Mouse (Mus musculus): ENCODE measurements around the gene Xpc.

Gene Xpc

DNA sequence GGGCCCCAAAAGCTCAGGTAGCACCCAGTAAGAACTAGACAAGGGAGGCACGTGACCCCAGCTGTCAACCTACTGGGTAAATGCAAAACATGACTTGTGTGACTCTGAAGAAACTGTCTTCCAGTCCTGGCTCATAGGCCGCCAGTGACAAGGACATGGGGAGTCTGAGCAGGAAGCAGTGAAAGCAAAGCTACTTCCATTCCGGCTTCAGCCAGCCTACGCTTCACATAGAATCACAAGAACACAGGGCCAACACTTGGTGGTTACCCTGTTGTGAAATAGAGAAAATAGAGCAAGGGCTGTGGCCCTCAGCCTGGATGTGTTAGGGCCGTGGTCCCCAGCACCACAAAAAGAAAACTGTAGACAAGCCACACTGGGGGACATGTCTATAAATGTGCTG, 7.1 kb upstream of the Xpc start:
- DNase-seq, result no peak

DNA sequence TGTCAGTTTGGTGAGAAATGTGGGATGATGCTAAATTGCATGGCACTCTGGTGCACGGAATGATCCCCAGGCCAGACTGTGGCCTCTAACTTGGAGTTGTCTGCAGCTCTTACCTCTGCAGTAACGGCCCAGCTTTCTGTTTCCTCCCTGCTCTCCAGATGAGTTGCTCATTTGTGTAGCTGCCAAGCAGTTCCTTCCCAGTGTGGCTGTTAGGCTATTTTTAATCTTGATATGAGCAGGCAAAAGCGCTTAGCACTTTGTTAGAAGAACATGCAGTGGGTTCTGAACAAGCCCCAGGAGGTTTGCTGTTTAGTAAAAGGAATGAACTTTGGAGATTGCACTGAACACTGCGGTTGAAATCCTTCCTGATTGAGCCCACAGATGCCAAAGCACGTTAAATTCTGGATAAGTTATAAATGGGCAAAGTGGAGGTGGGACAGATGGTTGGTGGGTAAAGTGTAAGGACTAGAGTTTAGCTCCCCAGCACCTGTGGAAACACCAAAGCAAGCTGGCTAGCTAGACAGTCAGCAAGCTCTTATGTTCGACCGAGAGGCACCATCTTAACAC, 2.8 kb upstream of the Xpc start:
- no peak for DNase-seq

DNA sequence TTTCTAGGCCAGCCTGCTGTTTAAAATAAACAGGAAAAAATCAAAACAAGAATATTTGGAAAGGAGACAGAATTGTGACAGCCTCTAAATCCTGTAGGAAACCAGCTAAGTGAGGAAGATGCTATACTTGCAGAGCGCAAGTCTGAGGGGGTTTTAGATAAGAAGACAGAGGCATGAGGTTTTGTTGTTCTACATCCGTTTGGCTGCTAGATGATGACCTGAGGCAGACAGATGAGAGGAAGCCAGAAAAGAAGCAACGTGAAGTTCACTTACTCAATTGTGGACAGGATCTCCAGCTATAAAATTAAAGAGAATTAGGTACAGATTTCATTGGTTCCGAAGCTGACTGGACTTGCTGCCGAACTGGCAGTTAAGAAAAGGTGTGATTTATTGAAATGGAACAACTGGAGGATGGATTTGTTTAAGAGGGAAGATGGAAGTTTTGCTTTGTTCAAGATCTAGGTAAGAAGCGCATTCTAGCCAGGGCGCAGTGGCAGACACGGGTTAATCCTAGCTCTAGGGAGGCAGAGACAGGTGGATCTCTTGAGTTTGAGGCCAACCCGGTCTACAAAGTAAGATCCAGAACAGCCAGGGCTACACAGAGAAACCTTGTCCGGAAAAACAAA, 838 bp downstream of the Xpc start:
- DNase-seq, result no peak

DNA sequence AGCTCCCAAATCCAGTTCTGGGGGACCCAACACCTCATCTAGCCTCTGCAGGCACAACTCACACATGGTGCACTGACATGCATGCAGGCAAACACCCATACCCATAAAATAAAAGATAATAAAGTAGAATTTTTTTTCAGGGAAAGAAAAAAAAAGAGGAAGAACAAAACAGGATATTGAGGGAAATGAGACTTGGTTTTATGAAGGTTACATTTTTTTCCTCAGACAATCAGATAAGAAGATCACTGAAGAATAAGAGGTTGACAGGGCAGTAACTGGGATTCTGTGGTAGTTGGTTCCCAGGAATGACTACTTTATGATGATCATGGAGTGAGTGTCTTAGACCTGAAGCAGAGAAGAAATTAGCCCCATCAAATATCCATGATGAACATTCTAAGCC, 1.6 kb downstream of the Xpc start:
- no peak for DNase-seq

DNA sequence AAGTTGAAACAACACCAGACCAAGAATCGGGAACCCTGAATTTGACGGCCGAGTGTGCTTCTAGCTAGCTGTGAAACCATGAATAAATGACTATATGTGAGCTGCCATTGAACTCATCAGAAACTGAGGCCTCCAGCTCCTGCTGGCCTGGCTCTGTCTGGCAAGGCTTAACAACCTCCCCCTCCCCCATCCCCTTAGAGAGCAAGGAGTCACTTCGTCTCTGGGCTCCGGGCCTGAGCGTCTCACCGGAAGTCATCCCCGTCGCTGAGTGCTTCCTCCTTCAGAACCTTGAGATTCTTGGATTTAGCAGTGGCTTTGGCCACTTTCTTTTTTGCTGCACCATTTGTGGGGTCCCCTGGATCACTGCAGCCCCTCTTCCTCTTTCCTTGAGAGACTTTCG, 5.5 kb downstream of the Xpc start:
- DNase-seq, result no peak

DNA sequence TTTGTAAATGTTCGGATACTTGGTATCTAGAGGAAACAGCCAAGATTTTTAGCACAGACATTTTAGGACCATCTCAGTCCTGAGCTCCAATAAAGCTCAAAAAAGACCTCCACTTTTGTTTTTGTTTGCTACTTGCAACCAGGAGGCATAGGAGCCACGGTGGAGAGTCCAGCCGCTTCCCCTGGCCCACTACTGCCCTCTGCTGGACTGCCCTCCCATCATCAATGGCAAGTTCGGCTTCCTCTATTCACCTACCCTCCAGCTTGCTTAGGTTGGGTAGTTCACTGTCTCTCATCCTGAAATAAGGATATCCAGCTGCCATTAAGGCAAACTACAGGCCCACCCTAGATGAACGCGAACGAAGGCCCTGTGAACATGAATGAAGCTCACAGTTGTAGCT, 6.4 kb downstream of the Xpc start:
- DNase-seq, result peak; percentile 76 to 77

DNA sequence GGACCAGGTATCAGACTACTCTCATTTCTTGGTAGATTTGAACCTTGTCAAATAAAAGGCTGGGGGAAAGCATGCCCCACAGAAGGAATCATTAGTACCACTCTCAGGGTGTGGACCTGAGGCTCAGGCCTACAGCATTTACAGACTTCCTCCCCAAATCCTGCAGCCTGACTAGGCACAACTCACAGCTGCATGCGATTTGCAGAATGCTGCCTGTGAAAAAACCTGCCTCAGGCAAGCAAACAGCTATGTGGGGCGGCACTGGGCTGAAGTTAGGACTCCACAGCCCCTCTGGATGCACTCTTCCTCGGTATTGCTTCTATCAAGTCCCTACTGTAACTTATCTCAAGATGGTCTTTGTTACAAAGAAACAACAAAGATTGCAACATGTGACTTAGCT, 7.6 kb downstream of the Xpc start:
- no peak for DNase-seq

DNA sequence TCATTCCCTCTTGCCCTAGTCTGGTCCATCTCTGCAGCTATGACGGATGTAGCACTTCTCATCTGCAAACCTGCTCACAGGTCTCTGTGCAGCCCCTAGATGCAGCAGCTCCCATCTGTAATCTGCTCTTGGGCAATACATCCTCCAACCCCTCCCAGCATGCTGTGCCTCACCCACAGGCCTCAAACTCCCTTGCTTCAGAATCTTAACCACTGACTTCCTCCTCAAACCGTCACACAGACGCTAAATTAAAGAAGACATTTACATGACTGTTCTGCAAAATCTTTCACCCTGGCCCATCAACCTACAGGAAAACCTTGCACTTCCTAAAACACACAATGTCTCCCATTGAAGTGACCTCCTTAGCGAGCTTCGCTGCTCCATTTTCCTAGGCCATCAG, 9.7 kb downstream of the Xpc start:
- DNase-seq, result no peak

DNA sequence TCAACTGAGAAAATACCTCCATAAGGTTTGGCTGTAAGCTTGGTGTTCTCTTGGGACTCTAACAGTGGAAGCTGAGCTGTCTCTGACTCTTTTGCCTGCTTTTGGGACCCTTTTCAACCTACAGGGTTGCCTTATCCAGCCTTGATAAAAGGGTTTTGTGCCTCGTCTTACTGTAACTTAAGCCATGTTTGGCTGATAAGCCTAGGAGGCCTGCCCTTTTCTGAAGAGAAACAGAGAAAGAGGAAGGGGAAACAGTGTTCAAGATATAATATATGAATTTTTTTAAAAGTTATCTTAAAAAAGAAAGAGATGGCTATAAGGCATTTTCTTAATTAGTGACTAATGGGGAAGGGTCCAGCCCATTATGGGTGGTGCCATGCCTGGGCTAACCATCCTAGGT, 12.4 kb downstream of the Xpc start:
- DNase-seq, result no peak

DNA sequence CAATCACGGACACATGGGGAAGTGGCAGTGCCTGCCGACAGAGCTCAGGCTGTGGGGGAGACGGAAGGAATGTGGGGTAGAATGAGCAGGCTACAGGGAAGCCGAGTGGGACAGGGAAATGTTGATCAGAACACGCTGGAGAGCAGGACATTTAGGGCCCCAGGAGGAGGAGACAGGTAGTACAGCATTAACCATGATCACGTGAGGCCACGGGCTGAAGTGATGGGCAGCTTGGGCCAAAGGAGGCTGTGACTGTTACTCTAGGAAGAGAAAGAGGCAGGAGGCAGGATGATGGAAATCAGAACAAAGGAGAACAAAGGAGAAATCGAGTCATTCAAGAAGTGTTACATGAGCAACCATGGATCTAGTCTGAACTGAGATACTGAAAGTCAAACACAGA, 21.2 kb downstream of the Xpc start:
- peak in 1 of 2 experiments; percentile 32 for DNase-seq

DNA sequence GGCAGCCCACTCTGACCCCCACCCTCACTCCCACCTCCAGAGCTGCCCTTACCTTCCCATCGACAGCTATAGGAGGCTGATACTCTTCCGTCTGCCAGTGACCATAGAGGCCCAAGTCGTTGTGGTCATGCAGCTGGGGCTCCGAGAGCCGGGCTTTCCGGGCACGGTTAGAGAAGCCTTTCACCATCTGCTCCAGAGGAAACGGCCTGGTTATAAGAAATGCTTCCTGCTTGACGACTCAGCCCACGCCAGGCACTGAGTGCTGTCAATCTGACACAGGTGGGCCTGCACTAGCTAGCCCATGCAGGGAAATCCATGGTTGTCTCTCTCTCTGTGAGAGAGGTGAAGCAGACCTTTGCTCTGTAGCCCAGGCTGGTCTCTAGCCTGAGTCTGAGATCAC, 22.6 kb downstream of the Xpc start:
- DNase-seq, result no peak

DNA sequence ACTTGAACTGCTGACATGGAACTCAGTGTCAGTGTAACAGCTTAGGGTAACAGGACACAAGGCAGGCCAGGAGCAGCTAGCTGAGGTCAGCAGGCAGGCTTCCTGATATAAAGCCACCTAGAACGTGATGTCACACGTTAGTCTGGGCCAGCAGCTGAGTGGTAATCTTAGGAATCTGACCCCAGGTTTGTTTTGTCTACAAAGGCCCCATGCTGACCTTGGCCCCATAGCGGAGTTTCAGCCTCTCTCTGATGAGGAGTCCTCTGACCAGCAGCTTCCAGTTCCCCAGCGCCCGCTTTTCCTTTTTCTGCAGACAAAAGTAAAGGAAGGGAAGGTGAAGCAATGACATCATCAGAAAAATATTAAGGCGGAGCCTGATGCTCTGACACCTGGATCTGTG, 24.7 kb downstream of the Xpc start:
- DNase-seq, result no peak

DNA sequence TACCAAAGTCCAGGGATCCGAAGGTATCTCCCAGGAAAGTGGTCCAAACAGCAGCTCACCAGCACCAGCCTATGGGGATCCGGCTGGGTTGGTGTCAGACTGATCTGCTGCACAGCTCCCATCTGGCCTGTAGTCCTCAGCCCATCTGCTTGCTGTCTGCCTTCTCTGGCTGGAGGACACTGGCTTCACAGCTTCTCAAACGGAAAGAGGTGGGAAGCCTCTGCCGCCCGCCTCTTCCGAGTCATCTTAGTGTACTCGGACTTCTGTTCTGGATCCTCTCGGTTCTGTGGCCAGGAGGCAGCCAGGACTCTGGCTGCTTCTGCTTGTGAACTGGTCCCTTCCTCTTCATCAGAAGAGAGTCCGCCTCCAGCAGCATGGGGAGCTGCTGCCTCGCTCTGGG, 25.8 kb downstream of the Xpc start:
- DNase-seq, result no peak

DNA sequence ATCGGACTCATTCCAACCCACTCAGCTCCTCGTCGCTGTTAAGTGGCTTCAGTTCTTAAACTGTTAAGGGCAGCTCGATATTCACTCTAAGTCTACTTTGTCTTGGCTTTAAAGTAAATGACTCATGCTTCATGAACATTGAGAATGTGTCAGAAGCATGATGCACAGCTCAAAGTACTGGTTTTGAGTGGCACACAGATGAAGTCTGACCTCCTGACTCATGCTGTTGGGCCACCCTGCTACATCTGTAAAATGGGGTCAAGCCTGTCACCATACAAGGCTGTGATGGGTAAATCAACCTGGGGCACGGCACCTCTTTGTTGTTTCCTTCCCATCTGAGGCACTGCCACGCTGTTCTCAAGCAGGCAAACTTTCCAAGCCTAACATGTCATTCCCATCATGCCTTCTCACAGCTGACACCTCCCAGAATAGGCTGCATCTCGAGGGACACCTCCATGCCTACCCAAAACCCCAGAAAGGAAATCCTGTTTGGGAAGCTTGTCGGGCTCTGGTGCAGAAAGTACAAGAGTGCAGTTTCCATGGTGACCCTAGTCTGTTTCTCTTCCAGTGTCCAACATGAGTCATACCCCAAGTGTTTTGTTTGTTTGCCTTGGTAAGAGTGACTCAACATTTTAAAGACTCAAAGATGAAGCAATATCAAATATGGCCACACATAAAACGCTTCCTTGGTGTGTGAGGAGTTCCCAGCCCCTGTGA, 27.0 kb downstream of the Xpc start:
- DNase-seq, result peak; percentile 35 to 51

DNA sequence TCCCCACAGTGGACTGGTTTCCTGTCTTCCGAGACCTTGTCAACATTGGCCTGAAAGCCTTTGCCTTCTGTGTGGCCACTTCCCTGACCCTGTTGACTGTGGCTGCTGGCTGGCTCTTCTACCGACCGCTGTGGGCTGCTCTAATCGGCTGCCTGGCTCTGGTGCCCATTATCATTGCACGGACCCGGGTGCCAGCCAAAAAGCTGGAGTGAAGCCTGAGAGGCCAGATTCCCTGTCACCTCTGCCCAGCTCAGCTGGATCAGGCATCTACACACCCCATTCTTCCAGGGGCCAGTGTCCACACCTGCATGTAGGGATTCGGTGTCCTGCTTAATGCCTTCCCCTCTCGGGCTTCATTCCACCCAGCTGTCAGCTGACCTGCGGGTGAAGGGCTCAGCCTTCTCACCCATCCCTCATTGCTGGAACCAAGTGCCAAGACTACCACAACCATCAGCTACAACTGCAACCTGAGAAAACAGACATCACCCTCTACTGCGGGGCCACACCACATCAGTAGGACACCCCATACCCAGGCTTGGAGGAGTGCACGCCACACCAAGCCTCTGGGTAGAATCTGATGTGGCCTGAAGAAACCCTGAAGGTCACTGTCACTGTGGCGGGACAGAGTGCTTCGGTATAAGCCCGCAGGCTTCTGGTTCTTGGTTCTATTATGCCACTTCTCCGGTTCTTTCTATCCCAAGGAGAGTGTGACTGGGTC, 28.8 kb downstream of the Xpc start:
- DNase-seq, result no peak

DNA sequence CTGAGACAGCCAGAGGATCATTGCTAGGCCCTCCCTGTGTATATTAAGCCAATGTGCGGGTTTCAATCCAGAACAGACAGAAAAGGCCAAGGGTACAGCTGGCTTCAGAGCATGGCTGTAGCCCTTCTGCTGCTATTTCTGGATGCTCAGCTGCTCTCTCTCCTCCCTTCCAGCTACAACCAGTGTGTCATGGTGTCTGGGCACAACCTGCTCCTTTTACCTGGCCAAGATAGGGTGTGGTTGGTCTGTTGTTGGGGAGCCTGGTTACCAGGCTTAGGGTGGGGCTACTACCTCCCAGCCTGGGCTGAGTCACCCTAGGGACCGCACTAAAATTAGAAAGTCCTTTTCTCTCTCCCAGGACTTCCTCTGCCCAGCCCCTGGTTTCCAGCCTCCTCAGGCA, 32.3 kb downstream of the Xpc start:
- DNase-seq, result no peak

DNA sequence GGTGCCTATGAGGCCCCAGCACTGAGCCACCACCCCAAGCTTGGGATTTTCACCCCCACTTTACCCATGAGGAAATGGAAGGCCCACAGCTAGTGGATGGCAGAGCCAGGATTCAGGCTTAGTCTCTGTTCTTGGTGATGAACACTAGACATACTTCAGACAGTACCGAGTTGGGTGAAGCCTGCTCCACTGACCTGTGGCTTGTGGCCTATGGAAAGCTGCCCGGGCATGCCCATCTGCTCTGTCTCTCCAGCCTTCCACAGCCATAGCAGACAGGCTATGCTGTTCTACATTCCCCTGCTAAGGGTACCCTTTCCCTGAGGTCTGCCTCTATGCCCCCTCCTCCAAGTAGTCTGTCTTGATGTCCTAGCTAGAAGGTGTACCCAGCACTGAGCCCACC, 39.1 kb downstream of the Xpc start:
- no peak for DNase-seq

DNA sequence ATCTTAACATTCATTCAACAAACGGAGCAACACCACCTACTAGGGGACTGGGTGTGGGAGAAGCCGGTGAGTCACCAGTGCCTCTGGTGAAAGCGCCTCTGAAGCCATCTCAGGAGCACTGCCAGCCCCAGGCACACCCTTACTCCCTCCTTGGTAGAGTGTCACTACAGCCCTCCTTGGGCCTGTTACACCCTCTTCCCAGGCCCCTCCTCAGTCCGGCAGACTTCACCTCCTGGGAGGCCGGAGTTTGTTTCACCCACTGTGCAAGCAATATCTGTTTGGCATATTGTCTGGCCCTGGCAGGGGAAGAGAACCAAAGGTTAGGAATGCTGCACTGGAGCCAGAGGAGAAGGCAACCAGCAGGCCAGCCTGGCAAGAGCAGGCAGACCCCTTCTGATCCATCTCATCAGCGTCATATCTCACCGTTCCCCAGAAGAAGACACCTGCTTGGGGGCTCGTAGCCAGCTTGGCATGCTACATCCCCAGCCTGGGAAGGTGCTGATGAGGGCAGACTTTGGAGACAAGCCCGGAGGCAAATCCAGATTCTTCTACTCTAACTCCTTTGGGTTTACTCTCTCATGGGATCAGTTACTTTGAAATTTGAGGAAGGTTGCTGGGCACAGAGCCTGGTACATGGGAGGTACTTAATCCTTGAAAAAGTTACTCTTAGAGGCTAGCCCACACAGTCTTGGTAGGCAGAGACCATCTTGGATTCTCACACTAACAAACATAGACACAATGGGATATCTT, 41.1 kb downstream of the Xpc start:
- no peak for DNase-seq

DNA sequence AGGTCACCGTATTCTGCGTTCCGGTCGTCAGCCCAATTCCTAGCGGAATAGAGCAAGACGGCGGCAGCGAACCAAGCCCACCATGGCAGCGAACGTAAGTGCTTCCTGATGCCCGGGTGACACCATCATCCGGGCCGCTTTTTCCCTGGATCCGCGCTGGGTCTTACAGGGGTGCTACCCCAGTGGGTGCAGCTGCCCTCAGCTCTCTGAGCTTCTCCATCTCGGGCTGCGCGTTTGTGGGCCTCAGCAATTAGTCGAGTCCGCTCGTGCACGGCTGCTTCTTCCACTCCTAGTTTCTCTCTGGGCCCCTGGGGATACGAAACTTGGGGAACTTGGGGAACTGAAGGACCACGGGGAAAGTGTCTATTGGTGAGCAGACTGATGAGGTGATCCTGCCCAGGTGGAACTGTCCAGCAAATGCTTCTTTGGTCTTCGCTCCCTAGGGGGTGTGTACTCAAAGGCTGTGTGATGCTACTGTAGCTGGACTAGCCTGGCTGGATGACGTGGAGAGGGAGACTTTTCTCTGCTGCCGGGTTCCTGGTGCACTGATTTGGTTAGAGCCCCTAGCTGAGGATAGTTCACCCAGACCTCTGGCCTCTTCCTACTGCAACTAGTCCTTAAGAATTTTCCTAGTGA, 41.8 kb downstream of the Xpc start:
- no peak for DNase-seq

DNA sequence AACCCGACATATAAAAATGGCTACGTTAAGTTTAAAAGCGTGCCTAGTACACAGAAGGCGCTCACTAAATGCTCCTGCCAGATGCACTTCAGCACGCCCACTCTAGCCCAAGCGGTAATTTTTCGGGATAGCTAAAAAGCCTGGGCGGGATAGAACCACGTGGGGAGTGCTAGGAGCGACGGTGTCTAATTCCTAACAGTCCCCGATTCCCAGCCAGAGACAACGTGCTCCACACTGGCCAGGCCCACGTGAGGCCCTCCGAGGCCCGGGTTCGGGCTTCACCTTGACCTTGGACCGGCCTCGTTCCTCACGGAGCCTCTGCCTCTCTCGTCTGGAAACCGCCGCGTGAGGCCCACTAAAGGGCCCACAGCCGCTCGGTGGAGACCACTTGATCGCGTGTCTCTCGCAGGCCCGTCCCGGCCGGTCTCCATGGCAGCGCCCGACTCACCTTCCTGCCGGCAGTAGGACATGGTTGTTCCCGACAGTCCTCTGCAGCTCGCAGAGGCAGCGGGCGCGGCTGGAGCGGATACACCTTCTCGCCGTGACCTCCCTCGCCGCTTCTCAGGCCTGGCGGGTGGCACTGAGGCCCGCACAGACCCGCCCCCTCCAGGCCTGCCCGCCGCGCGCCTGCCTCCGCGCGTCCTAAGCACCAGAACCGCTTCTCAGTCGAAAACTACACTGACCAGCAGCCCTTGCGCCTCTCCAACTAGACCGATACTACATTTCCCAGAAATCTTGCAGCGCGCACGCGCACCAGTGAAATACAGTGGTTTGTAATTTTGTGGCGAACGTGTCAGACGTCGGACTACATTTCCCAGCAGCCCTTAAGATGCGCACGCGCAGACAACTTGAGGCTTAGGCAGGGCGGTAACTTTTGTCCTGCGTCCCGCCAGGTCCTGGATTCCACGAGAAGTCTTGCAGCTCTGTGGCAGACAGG, 42.6 kb downstream of the Xpc start, which contains the start of the genes Chchd4 and Tmem43:
Gene Chchd4 (minus strand): TSS at position 679 of the 937 bp plus-strand sequence.
Gene Tmem43 (plus strand): TSS at position 836 of the 937 bp plus-strand sequence.
- peak; percentile 99 to 100 for DNase-seq

DNA sequence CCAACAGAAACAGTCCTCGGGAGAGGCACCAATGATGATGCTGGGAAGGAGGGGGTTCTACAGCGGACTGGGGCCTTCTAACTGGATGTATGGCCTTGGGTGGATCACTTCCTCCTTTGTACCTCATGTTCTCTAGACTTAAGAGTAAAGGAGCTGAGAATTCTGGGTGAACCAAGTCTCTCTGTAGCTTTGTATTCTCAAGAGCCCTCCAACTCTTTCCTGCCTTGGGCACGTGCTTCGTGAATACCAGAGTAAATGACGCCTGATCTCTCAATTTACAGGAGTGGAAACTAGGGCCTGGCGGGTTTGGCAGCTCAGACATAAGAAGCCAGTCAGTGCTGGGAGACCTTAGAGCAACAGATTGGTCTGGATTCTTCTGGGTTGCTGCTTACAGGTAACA, 43.4 kb downstream of the Xpc start:
- DNase-seq, result no peak
